Mouse (Mus musculus): Measurements from ENCODE around the gene Rpp14. TPM values are rescaled to one million over a fixed set of nuclear protein-coding genes. Genes with fewer than 3 reads are reported as not detected.

The Rpp14 gene
- 3.0 and 3.3 TPM in 2 replicates for polyA plus RNA-seq (2012; rRNA removed)

DNA sequence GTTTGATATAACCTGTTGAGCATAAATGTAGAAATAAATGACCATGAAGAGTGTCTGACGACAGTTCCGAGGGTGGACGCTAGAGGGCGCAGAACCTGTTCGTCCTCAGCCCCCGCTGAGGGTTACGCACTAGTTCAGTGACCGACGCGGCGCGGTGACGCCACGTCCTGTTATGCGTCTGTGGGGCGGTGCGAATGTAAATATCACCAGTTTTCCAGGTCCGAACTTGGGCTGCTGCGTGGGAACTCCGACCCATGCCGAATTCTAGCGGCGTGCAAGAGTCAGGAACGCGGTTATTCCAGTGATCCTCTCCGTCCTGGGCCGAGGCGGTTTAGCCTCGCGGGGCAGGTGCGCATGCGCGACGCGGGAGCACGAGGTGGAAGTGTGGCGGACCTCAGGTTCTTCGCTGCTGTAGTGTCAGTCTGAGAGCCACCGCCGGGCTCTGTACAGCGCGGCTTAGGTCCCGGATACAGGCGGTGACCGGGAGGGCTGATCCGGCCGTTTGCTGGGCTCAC lies at the start of gene Rpp14:
Gene Rpp14, plus strand, starts transcription at position 203 of the 515 bp plus-strand sequence.
- Histone ChIP-seq H3K27ac (ENCODE audit: control insufficient read depth, insufficient read depth, low read depth, low read length) (peak within 1 kb of the TSS; percentile 94), H3K4me3 (ENCODE audit: control insufficient read depth, low read depth, low read length) (peak within 1 kb of the TSS; percentile 92), H3K4me1 (ENCODE audit: control insufficient read depth, insufficient read depth, low read length) (peaks cover 10% of the 10 kb centered on the region), H3K27me3 (ENCODE audit: control insufficient read depth, insufficient read depth, low read length) (no peaks in the 10 kb centered on the region), H3K36me3 (ENCODE audit: control insufficient read depth, insufficient read depth, low read length) (no peaks in the 10 kb centered on the region)
- TF ChIP-seq POLR2A (IDR thresholded peaks at IDR 0.05; ENCODE audit: control insufficient read depth, low read depth, low read length) (peak; percentile 68), CTCF (IDR thresholded peaks at IDR 0.05; ENCODE audit: control insufficient read depth, insufficient read depth, insufficient replicate concordance, low read depth, low read length) (peak; percentile 99)

DNA sequence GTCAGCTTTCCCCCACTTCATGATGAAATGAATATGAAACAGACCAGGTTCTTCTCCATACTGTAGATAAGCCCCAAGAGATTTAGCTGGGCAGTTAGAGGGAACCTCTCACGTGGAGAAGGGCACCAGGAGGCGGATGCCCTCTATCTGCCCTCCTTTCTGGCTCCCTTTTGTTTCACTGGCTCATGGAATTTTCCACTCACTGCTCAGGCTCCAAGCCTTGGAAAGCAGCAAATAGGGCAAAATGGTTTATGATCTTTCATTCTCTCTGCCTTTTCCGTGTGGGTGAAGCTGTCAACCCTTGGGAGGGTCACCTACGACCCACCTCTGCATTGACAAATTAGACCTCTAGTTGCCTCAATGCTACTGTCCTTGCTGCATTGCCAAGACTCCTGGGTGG lies 49.6 kb upstream of the Rpp14 start:
- no peak overlapping the region for H3K27ac ChIP-seq (ENCODE audit: control insufficient read depth, insufficient read depth, low read depth, low read length)
- TF ChIP-seq POLR2A (IDR thresholded peaks at IDR 0.05; ENCODE audit: control insufficient read depth, low read depth, low read length) (no peak), CTCF (IDR thresholded peaks at IDR 0.05; ENCODE audit: control insufficient read depth, insufficient read depth, insufficient replicate concordance, low read depth, low read length) (no peak)
- H3K4me1 ChIP-seq (ENCODE audit: control insufficient read depth, insufficient read depth, low read length) = no peaks in the 10 kb centered on the region
- H3K36me3 ChIP-seq (ENCODE audit: control insufficient read depth, insufficient read depth, low read length) = no peaks in the 10 kb centered on the region
- H3K27me3 ChIP-seq (ENCODE audit: control insufficient read depth, insufficient read depth, low read length) = no peaks in the 10 kb centered on the region
- peak overlapping the region; percentile 9; the same call in 1 of the 2 replicates for H3K4me3 ChIP-seq (ENCODE audit: control insufficient read depth, low read depth, low read length)

DNA sequence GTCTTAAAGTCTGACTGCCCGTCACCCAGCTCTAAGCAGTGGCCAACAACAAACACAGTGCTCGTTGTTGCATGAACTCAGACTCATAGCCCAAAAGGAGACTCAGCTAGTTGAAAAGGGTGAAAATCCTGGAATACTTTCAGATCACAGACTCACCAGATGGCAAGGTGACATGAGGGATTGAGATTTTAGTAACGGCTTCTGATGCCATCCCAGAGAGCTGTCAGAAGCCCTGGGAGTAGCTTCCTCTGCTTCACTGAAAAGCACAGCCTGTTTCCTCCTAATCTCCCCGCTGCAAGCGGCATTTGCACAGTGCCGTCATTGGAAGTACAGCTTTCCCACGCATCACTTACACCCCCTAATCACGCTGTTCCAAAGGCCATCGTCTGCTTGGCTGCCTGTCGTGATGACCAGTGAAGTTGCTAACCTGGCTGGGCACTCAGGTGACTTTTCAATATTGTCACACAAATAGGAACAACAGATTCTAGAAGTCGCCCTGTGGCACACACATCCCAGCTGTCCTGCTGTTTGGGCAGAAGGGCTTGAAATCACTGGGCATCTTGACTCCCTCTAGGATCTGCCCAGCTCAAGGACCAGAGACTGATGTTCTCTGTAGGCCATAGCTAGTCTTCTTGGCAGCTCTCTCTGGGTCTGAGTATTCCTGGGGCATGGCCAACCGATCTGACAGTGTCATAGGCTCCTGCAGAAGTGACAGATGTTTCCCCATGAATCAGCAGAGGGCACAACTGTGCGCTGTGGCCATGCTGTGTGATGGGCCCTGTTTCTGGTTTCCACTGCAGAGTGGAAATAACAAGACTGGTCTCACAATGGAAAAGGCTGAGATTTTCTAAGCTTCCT lies 47.9 kb upstream of the Rpp14 start:
- H3K4me1 ChIP-seq (ENCODE audit: control insufficient read depth, insufficient read depth, low read length) = no peaks in the 10 kb centered on the region
- TF ChIP-seq POLR2A (IDR thresholded peaks at IDR 0.05; ENCODE audit: control insufficient read depth, low read depth, low read length) (0 out of 2 replicates have a peak, but pooled peaks have one; percentile 23), CTCF (IDR thresholded peaks at IDR 0.05; ENCODE audit: control insufficient read depth, insufficient read depth, insufficient replicate concordance, low read depth, low read length) (no peak)
- peak overlapping the region; percentile 37 for H3K27ac ChIP-seq (ENCODE audit: control insufficient read depth, insufficient read depth, low read depth, low read length)
- no peaks in the 10 kb centered on the region for H3K36me3 ChIP-seq (ENCODE audit: control insufficient read depth, insufficient read depth, low read length)
- H3K27me3 ChIP-seq (ENCODE audit: control insufficient read depth, insufficient read depth, low read length) = no peaks in the 10 kb centered on the region
- H3K4me3 ChIP-seq (ENCODE audit: control insufficient read depth, low read depth, low read length) = no peak overlapping the region

DNA sequence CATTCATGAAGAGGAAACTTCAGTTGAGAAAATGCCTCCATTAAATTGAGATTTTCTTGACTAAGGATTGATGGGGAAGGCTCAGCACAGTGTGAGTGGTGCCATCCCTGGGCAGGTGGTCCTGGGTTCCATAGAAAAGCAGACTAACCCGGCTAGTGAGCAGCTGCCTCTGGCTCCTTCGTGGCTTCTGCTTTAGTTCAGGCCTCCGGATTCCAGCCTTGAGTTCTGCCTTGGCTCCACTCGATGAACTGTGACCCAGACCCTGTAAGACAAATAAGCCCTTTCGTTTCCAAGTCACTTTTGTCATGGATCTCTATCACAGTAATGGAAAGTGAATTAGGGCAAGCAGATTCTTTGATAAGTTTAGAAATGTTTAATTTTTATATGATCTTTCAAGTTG lies 45.6 kb upstream of the Rpp14 start:
- Histone ChIP-seq H3K27me3 (ENCODE audit: control insufficient read depth, insufficient read depth, low read length) (no peaks in the 10 kb centered on the region), H3K4me1 (ENCODE audit: control insufficient read depth, insufficient read depth, low read length) (no peaks in the 10 kb centered on the region), H3K27ac (ENCODE audit: control insufficient read depth, insufficient read depth, low read depth, low read length) (no peak overlapping the region), H3K36me3 (ENCODE audit: control insufficient read depth, insufficient read depth, low read length) (no peaks in the 10 kb centered on the region), H3K4me3 (ENCODE audit: control insufficient read depth, low read depth, low read length) (no peak overlapping the region)
- no peak for TF ChIP-seq POLR2A (IDR thresholded peaks at IDR 0.05; ENCODE audit: control insufficient read depth, low read depth, low read length)
- TF ChIP-seq CTCF (IDR thresholded peaks at IDR 0.05; ENCODE audit: control insufficient read depth, insufficient read depth, insufficient replicate concordance, low read depth, low read length) = no peak

DNA sequence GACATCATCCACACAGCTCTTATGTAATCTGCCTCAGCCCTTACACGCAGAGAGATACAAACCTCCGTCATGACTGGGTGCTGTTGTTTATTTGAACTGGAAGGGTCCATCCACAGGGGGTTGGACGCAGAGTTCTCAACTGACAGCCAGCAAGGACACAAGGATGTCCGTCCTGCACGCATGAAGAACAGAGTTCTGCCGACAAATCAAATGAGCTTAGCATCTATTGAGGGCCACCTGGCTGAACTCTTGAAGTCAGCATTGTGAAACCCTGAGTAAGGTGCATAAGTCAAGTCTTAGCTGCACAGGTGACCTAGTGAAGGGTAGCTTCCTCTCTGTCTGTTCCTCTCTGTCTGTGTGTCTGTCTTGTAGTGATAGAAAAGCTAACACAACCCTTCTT lies 44.2 kb upstream of the Rpp14 start:
- no peak overlapping the region for H3K4me3 ChIP-seq (ENCODE audit: control insufficient read depth, low read depth, low read length)
- TF ChIP-seq POLR2A (IDR thresholded peaks at IDR 0.05; ENCODE audit: control insufficient read depth, low read depth, low read length) (no peak), CTCF (IDR thresholded peaks at IDR 0.05; ENCODE audit: control insufficient read depth, insufficient read depth, insufficient replicate concordance, low read depth, low read length) (no peak)
- no peak overlapping the region for H3K27ac ChIP-seq (ENCODE audit: control insufficient read depth, insufficient read depth, low read depth, low read length)
- H3K27me3 ChIP-seq (ENCODE audit: control insufficient read depth, insufficient read depth, low read length) = no peaks in the 10 kb centered on the region
- H3K36me3 ChIP-seq (ENCODE audit: control insufficient read depth, insufficient read depth, low read length) = no peaks in the 10 kb centered on the region
- H3K4me1 ChIP-seq (ENCODE audit: control insufficient read depth, insufficient read depth, low read length) = no peaks in the 10 kb centered on the region

DNA sequence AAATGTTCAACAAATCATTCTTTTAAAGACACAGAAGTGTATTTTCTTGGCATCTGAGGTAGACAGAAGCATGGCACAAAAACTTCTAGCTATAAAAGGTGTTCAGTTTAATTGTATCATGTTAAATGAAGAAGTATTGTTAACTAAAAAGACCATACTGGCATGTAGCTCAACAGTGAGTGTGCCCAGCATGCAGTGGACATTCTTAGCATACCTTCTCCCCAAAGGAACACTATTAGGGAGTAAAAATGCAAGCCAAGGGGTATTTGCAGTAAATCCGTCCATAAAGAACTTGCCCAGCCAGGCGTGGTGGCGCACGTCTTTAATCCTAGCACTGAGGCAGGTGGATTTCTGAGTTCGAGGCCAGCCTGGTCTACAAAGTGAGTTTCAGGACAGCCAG lies 43.8 kb upstream of the Rpp14 start:
- H3K27me3 ChIP-seq (ENCODE audit: control insufficient read depth, insufficient read depth, low read length) = no peaks in the 10 kb centered on the region
- no peak overlapping the region for H3K4me3 ChIP-seq (ENCODE audit: control insufficient read depth, low read depth, low read length)
- no peaks in the 10 kb centered on the region for H3K4me1 ChIP-seq (ENCODE audit: control insufficient read depth, insufficient read depth, low read length)
- no peak overlapping the region for H3K27ac ChIP-seq (ENCODE audit: control insufficient read depth, insufficient read depth, low read depth, low read length)
- no peaks in the 10 kb centered on the region for H3K36me3 ChIP-seq (ENCODE audit: control insufficient read depth, insufficient read depth, low read length)
- TF ChIP-seq POLR2A (IDR thresholded peaks at IDR 0.05; ENCODE audit: control insufficient read depth, low read depth, low read length) (no peak), CTCF (IDR thresholded peaks at IDR 0.05; ENCODE audit: control insufficient read depth, insufficient read depth, insufficient replicate concordance, low read depth, low read length) (no peak)

DNA sequence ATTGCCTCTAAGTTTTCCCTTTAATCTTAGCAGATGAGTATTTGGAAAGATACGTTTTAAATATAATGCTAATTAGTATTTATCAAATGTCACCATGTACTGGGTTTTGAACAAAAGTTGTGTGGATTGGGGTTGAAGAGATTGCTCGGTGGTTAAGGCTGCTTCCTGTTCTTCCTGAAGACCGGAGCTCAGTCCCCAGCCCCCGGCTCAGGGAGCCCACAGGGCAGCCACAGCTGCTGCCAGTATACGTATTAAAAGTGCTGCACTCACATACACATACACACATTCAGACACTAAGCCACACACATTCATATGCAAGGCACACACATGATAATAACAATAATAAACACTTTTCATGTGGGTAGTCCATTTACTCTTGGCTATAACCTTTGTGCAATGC lies 42.0 kb upstream of the Rpp14 start:
- Histone ChIP-seq H3K27ac (ENCODE audit: control insufficient read depth, insufficient read depth, low read depth, low read length) (no peak overlapping the region), H3K4me3 (ENCODE audit: control insufficient read depth, low read depth, low read length) (no peak overlapping the region), H3K36me3 (ENCODE audit: control insufficient read depth, insufficient read depth, low read length) (no peaks in the 10 kb centered on the region), H3K4me1 (ENCODE audit: control insufficient read depth, insufficient read depth, low read length) (no peaks in the 10 kb centered on the region), H3K27me3 (ENCODE audit: control insufficient read depth, insufficient read depth, low read length) (no peaks in the 10 kb centered on the region)
- TF ChIP-seq CTCF (IDR thresholded peaks at IDR 0.05; ENCODE audit: control insufficient read depth, insufficient read depth, insufficient replicate concordance, low read depth, low read length) = no peak
- no peak for TF ChIP-seq POLR2A (IDR thresholded peaks at IDR 0.05; ENCODE audit: control insufficient read depth, low read depth, low read length)

Measured in testis, adult 2 months (tissue).